Mouse (Mus musculus) lung, postnatal 0 days (tissue): ENCODE measurements at regions not wholly inside any gene's neighbourhood (a gene's known extent, or its start where the extent isn't known, plus 50 kb on each side); places are given as distances from the start of the nearest gene placed in this dataset.

Experiments used
- ATAC-seq: fragments of 200-750 bp; cut with Nextera tagmentation; 2 replicates; pipeline ENCODE4 v1.8.0; 2017; ENCODE audit warnings: moderate library complexity
- DNase-seq: peaks from one replicate; pipeline ENCODE4 v3.0.0-alpha.2; 2016; ENCODE audit warnings: low spot score
- H3K27ac ChIP-seq: fragments of 300-500 bp; sonication (generic); 2 replicates; pipeline ENCODE4 v1.5.1; 2014; ENCODE audit warnings: antibody characterized with exemption, mild to moderate bottlenecking, low read length, mixed read lengths
- H3K27me3 ChIP-seq: fragments of 300-500 bp; sonication (generic); replicated peaks from 2 replicates; pipeline ENCODE4 v1.6.1; 2014; ENCODE audit warnings: low read length, mixed read lengths; ENCODE audit not compliant: insufficient read depth
- H3K36me3 ChIP-seq: fragments of 300-500 bp; sonication (generic); 2 replicates; pipeline ENCODE4 v1.6.1; 2014; ENCODE audit warnings: low read length, mixed read lengths; ENCODE audit not compliant: insufficient read depth
- H3K4me1 ChIP-seq: fragments of 300-500 bp; sonication (generic); 2 replicates; pipeline ENCODE4 v1.6.1; 2014; ENCODE audit warnings: antibody characterized with exemption, low read depth, low read length, mixed read lengths; ENCODE audit not compliant: insufficient read depth
- H3K4me2 ChIP-seq: fragments of 300-500 bp; sonication (generic); replicated peaks from 2 replicates; pipeline ENCODE4 v1.6.1; 2014; ENCODE audit warnings: low read depth, mild to moderate bottlenecking, low read length, moderate library complexity, mixed read lengths
- H3K4me3 ChIP-seq: fragments of 300-500 bp; sonication (generic); 2 replicates; pipeline ENCODE4 v1.5.1; 2014; ENCODE audit warnings: low read depth, low read length
- H3K9ac ChIP-seq: fragments of 300-500 bp; sonication (generic); replicated peaks from 2 replicates; pipeline ENCODE4 v1.6.1; 2014; ENCODE audit warnings: low read depth, mild to moderate bottlenecking
- H3K9me3 ChIP-seq: fragments of 300-500 bp; sonication (generic); 2 replicates; pipeline ENCODE4 v1.6.1; 2016; ENCODE audit warnings: low read length, mixed read lengths
- CTCF ChIP-seq: IDR thresholded peaks from 2 replicates; pipeline ENCODE4 v1.5.1; 2016; ENCODE audit warnings: antibody characterized with exemption, mild to moderate bottlenecking
- EP300 ChIP-seq: IDR thresholded peaks from 2 replicates; pipeline ENCODE4 v1.6.1; 2016; ENCODE audit warnings: antibody characterized with exemption, mild to moderate bottlenecking, control low read depth
- WGBS: fragments of 180-500 bp; shearing (Covaris S2); extraction: QIAGEN DNeasy Blood & Tissue Kit; methylation state at CpG from one replicate; pipeline ENCODE4 v1.1.7; 2014; 5-methylcytosine and 5-hydroxymethylcytosine counted together

DNA sequence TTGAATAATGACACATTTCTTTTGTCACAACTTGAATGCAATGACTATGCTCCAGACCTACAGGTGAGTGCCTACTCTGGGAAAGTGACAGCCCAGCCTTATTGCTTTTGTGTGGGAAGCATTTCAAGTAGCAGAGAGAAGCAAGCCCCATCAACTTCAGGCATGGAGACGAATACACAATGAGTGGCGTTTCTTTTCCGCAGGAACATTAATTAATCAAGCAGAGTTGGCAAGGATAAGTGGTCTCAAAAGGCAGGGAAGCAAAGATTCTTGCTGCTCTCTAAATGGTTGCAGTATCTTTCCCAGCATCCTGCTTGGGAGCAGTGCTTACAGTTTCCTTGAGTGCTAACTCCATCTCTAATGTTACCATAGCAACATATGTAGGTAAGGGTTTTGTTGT is 285.6 kb upstream of the Pkdcc start:
- no peak for TF ChIP-seq EP300
- no peak for TF ChIP-seq CTCF
- Histone ChIP-seq H3K4me2 (no peak overlapping the region), H3K4me3 (no peak overlapping the region), H3K27me3 (no peaks in the 10 kb centered on the region), H3K27ac (no peak overlapping the region), H3K36me3 (no peaks in the 10 kb centered on the region), H3K9me3 (no peaks in the 10 kb centered on the region), H3K4me1 (no peaks in the 10 kb centered on the region), H3K9ac (no peak overlapping the region)
- DNase-seq: no peak
- 24% methylated on average over 3 of the region's 3 CpGs for WGBS
- no peak for ATAC-seq

DNA sequence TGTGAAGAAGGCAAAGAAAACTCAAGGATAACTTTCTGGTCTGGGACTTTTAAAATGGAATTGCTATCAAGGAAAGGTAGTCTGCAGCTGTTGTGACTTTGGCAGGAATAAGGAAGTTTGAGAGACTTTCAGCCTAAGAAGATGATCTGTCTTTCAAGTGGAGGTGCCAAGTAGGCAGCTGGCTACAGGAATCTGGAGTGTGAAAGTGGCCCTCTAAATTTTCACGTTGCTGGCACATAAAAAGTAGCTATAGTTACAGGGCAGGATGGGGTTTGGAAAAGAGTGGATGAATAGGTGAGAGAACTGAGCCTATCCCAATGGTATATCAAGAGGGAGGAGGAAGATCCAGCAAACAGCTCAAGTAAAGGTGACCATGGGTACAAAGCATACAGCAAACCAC is 284.4 kb upstream of the Pkdcc start:
- H3K36me3 ChIP-seq: no peaks in the 10 kb centered on the region
- no peak overlapping the region for H3K9ac ChIP-seq
- no peak overlapping the region for H3K27ac ChIP-seq
- H3K4me1 ChIP-seq: no peaks in the 10 kb centered on the region
- no peak for ATAC-seq
- DNase-seq: no peak
- H3K9me3 ChIP-seq: no peaks in the 10 kb centered on the region
- no peak overlapping the region for H3K4me3 ChIP-seq
- H3K4me2 ChIP-seq: no peak overlapping the region
- H3K27me3 ChIP-seq: no peaks in the 10 kb centered on the region
- WGBS: 37% methylated on average over 1 of the region's 1 CpGs
- TF ChIP-seq CTCF (no peak), EP300 (no peak)

DNA sequence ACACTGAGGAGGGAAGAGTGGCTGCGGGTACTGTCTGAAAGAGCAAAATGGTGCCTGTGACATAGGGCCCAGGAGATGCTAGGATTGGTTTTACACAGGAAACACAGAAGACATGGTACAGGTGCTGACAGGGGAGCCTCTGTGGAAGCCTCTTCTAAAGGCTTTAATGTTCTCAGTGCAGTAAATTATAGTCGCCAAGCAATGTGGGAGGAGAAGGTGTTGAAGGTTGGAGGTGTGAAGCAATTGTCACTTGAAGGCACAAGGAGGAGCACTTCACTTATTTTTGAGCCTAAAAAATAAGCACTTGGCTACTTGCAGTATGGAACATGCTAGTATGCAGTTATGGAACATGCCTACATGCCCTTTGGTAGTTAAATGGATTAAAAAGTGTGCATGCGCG is 283.6 kb upstream of the Pkdcc start:
- Histone ChIP-seq H3K9me3 (no peaks in the 10 kb centered on the region), H3K4me3 (no peak overlapping the region), H3K4me1 (no peaks in the 10 kb centered on the region), H3K9ac (no peak overlapping the region), H3K27ac (no peak overlapping the region), H3K36me3 (no peaks in the 10 kb centered on the region), H3K27me3 (no peaks in the 10 kb centered on the region), H3K4me2 (no peak overlapping the region)
- DNase-seq: no peak
- TF ChIP-seq CTCF (no peak), EP300 (no peak)
- ATAC-seq: no peak
- 87% methylated on average over 4 of the region's 4 CpGs for whole genome bisulfite sequencing

DNA sequence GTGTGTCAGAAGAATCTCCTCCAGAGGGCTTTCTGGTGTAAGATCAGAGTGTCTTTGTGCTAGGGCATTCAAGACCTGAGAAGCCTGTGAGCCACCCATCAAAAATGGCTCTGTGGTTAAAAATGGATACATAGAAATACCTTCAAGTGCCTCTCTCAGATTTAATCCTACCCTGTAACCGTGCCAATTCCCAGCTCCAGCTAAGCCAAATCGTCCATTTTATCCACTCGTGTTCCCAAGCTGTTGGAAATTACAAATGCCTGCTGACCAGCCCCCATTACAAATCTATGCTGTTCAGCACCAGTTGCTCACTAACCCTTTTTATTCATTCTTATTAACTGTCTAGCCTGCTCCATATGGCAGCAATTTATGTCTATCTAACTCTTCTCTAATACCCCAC is 278.3 kb upstream of the Pkdcc start:
- Histone ChIP-seq H3K4me3 (no peak overlapping the region), H3K9me3 (no peaks in the 10 kb centered on the region), H3K9ac (no peak overlapping the region), H3K27me3 (no peaks in the 10 kb centered on the region), H3K4me1 (no peaks in the 10 kb centered on the region), H3K4me2 (no peak overlapping the region), H3K27ac (no peak overlapping the region), H3K36me3 (no peaks in the 10 kb centered on the region)
- no peak for TF ChIP-seq CTCF
- TF ChIP-seq EP300: no peak
- ATAC-seq (no peak), DNase-seq (no peak)
- 53% methylated on average over 3 of the region's 3 CpGs for WGBS

DNA sequence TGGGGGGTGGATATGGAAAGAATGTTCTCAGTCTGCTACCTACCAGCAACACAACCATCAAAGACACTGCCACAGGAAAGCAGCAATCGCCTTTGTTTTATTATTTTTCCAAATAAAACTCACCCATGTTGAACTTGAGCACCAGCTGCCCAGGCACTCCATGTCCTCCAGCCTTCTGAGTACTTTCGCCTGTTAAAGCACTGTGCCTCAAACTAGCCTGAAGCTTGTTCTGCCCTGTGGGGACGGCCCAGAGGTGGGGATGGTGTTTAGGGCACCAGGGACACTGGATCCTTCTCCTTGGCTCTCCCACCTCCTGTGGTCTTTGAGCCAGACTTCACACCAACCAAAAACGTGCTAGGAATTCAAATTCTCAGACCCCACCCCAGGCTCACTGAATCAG is 269.0 kb upstream of the Pkdcc start:
- Histone ChIP-seq H3K36me3 (no peaks in the 10 kb centered on the region), H3K9ac (no peak overlapping the region), H3K9me3 (no peaks in the 10 kb centered on the region), H3K4me3 (no peak overlapping the region), H3K4me2 (no peak overlapping the region), H3K4me1 (no peaks in the 10 kb centered on the region), H3K27me3 (no peaks in the 10 kb centered on the region), H3K27ac (no peak overlapping the region)
- TF ChIP-seq EP300: no peak
- no peak for TF ChIP-seq CTCF
- WGBS: 46% methylated on average over 4 of the region's 4 CpGs
- no peak for DNase-seq
- no peak for ATAC-seq

DNA sequence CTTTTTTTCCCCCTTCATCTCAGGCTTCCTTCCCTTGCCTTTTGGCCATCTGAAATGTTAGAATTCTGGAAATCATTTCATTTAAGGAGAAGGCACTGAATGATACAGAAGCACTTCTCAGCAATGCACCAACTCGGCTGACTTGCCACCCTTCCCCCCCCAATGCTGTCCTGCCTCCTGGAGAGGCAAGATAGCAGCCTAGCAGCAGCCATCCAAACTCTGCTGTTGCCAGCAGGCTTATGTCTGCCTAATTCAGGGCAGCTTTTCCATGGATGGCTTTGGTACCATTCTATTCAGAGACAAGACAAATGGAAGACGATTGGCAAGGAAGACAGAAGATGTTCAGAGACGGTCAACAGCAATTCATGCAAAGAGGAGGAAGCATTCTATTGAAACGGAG is 265.3 kb upstream of the Pkdcc start:
- Histone ChIP-seq H3K27me3 (no peaks in the 10 kb centered on the region), H3K9me3 (no peaks in the 10 kb centered on the region), H3K4me1 (no peaks in the 10 kb centered on the region), H3K4me2 (no peak overlapping the region), H3K4me3 (no peak overlapping the region), H3K9ac (no peak overlapping the region), H3K27ac (no peak overlapping the region), H3K36me3 (no peaks in the 10 kb centered on the region)
- DNase-seq: no peak
- TF ChIP-seq CTCF (no peak), EP300 (no peak)
- WGBS: 66% methylated on average over 4 of the region's 4 CpGs
- no peak for ATAC-seq

DNA sequence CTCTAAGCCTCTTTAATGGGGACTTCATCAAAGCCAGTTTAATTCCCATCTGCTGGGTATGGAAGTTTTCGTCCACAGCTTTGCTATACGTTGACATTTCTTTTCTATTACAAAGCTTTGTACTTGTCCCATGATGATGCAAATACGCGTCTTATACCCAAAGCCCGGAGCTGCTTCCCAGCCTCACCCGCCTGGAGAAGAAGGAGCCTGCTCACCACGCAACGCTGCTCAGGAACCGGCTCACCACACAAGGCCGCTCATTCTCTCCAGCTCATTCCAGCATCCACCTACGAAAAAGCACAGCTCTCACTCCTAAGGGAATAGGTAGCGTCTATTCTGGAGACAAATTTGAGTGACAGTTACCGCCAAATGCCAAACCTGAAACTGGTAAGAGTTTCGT is 264.8 kb upstream of the Pkdcc start:
- DNase-seq: no peak
- TF ChIP-seq CTCF (no peak), EP300 (no peak)
- 90% methylated on average over 14 of the region's 14 CpGs for WGBS
- no peaks in the 10 kb centered on the region for H3K9me3 ChIP-seq
- H3K27ac ChIP-seq: no peak overlapping the region
- H3K4me2 ChIP-seq: no peak overlapping the region
- no peak for ATAC-seq
- H3K27me3 ChIP-seq: no peaks in the 10 kb centered on the region
- H3K4me1 ChIP-seq: no peaks in the 10 kb centered on the region
- no peak overlapping the region for H3K9ac ChIP-seq
- no peaks in the 10 kb centered on the region for H3K36me3 ChIP-seq
- H3K4me3 ChIP-seq: no peak overlapping the region
